Mouse (Mus musculus) erythroblast, embryonic 14.5 days (primary cell): ENCODE data around the gene H2afb3. TPM values are rescaled to one million over a fixed set of nuclear protein-coding genes. Genes with fewer than 3 reads are reported as not detected.
"Not testable (repeated sequence)": the region's sequence is repeated elsewhere in the genome, so short reads cannot be mapped to it uniquely, and the experiment has no call there.

Source experiments
- H3K27me3 ChIP-seq: 2 replicates; pipeline ENCODE4 v1.6.1; 2012; ENCODE audit warnings: inconsistent platforms; ENCODE audit not compliant: control insufficient read depth
- H3K36me3 ChIP-seq: 2 replicates; pipeline ENCODE4 v1.6.1; 2012; ENCODE audit warnings: mild to moderate bottlenecking, inconsistent platforms; ENCODE audit not compliant: control insufficient read depth
- H3K4me1 ChIP-seq: 2 replicates; pipeline ENCODE4 v1.6.1; 2012; ENCODE audit warnings: inconsistent platforms; ENCODE audit not compliant: control insufficient read depth
- H3K4me3 ChIP-seq: replicated peaks from 2 replicates; pipeline ENCODE3; 2012; ENCODE audit warnings: moderate library complexity, mild to moderate bottlenecking, inconsistent platforms
- H3K9me3 ChIP-seq: 2 replicates; pipeline ENCODE4 v1.6.1; 2012; ENCODE audit warnings: low read length, inconsistent platforms, mixed read lengths; ENCODE audit not compliant: control insufficient read depth
- GATA1 ChIP-seq: IDR thresholded peaks from 2 replicates; pipeline ENCODE4 v1.6.1; 2012; ENCODE audit warnings: low read length, inconsistent platforms, mixed read lengths
- TAL1 ChIP-seq: IDR thresholded peaks from 3 replicates; pipeline ENCODE4 v1.6.1; 2012; ENCODE audit warnings: low read length, inconsistent platforms, mixed read lengths
- polyA plus RNA-seq: library from polyadenylated mRNA; stranded (reverse); fragments of >175 nt; gene quantifications from 2 replicates; pipeline ENCODE4 v1.2.3, GENCODE M21; 2012

The H2afb3 gene
- not detected in 2 replicates for polyA plus RNA-seq

GRCm38 (mm10) chrX:120312995-120313394 lies at the start of gene H2afb3:
Gene H2afb3, minus strand, starts transcription at chrX:120313095.
- not testable (repeated sequence) for H3K36me3 ChIP-seq, H3K9me3 ChIP-seq, H3K27me3 ChIP-seq, H3K4me3 ChIP-seq, H3K4me1 ChIP-seq

- Histone ChIP-seq H3K4me3 (no peak overlapping the region), H3K9me3 (no peaks in the 10 kb centered on the region), H3K27me3 (no peaks in the 10 kb centered on the region), H3K4me1 (no peaks in the 10 kb centered on the region), H3K36me3 (no peaks in the 10 kb centered on the region)
- TF ChIP-seq GATA1, result no peak
- TF ChIP-seq TAL1, result no peak
These were observed 11.3 kb downstream of the H2afb3 start for GRCm38 (mm10) chrX:120301469-120302175.

GRCm38 (mm10) chrX:120292832-120293750 lies 19.8 kb downstream of the H2afb3 start:
- no peaks in the 10 kb centered on the region for H3K36me3 ChIP-seq
- H3K9me3 ChIP-seq, result no peaks in the 10 kb centered on the region
- TF ChIP-seq TAL1, result no peak
- no peak for TF ChIP-seq GATA1
- peaks cover 33% of the 10 kb centered on the region for H3K27me3 ChIP-seq
- no peak overlapping the region for H3K4me3 ChIP-seq
- H3K4me1 ChIP-seq, result no peaks in the 10 kb centered on the region

DNA sequence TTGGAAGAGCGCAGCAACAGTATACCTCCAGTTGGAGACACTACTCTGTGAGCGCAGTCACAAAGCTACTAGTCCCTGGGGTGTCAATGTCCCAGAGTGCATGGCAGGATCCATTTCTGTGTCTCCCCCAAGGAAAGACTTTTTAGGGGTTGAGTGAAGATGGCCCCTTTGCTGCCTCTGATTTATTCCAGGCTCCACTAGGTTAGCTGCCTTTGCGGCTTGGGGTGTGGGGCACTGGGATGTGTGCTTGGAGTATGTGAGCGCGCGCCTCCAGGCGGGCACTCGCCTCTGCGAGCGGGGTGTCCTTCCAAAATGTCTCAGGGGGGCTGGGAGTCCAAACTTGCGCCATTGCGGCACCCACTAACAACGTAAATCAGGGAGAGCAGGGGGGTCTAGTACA lies 21.2 kb downstream of the H2afb3 start:
- no peak overlapping the region for H3K4me3 ChIP-seq
- H3K36me3 ChIP-seq, result no peaks in the 10 kb centered on the region
- H3K9me3 ChIP-seq, result no peaks in the 10 kb centered on the region
- TF ChIP-seq TAL1, result no peak
- no peak for TF ChIP-seq GATA1
- H3K4me1 ChIP-seq, result no peaks in the 10 kb centered on the region
- peaks cover 33% of the 10 kb centered on the region for H3K27me3 ChIP-seq

DNA sequence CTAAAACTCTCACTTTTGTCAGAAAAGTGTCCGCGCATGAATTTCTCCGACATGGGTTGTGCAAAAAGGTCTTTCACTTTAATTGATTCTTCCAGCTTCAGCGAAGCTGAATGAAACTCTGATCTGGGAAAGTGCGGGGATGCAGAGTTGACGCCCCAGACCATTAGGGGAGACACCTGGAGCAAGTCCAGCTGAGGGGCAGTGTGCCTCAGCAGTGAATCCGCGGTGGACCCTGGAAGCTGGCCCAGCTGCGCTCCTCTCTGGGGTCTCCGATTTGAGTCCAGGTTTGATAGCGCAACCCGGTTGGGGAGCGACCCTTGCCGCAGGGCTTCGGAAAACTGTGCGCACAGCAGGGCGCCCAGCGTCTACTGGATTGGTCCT lies 22.0 kb downstream of the H2afb3 start:
- H3K4me3 ChIP-seq, result no peak overlapping the region

GRCm38 (mm10) chrX:120290011-120290899 lies 22.6 kb downstream of the H2afb3 start, which contains the start of gene Pcdh11x:
Gene Pcdh11x, plus strand, starts transcription at chrX:120290259.
- H3K4me1 ChIP-seq, result no peaks in the 10 kb centered on the region
- H3K27me3 ChIP-seq, result peaks cover 33% of the 10 kb centered on the region
- H3K4me3 ChIP-seq, result no peak within 1 kb of the TSS
- no peaks in the 10 kb centered on the region for H3K36me3 ChIP-seq
- TF ChIP-seq GATA1 (no peak), TAL1 (no peak)
- no peaks in the 10 kb centered on the region for H3K9me3 ChIP-seq

More for the DNA sequence above, 22.0 kb downstream of the H2afb3 start:
- no peak for TF ChIP-seq GATA1
- TF ChIP-seq TAL1, result no peak
- Histone ChIP-seq H3K9me3 (no peaks in the 10 kb centered on the region), H3K4me1 (no peaks in the 10 kb centered on the region), H3K36me3 (no peaks in the 10 kb centered on the region), H3K27me3 (peaks cover 33% of the 10 kb centered on the region)

- no peak for TF ChIP-seq GATA1
- no peak for TF ChIP-seq TAL1
- peaks cover 27% of the 10 kb centered on the region for H3K27me3 ChIP-seq
- no peaks in the 10 kb centered on the region for H3K4me1 ChIP-seq
- no peaks in the 10 kb centered on the region for H3K9me3 ChIP-seq
- H3K36me3 ChIP-seq, result no peaks in the 10 kb centered on the region
- H3K4me3 ChIP-seq, result no peak overlapping the region
These were observed 25.4 kb downstream of the H2afb3 start for GRCm38 (mm10) chrX:120287502-120287901.

DNA sequence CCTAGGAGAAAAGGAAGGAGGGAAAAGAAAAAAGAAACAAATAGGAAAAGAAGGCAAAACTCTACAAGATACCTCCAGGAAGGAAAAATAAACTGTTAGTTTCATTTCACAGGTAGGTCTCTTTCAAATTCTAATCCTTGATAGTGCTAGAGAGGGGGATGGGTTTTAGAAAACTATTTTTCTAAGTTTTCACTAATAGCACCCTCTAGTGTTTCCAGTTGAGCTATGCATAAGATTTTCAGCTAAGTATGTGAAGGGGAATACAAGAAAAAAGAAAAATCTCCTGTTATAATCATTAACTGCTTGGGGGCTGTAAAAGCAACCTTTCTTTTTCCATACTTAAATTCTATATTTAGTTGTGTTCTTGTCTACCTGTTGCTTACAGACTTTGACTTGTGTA lies 27.4 kb downstream of the H2afb3 start:
- H3K4me3 ChIP-seq, result no peak overlapping the region
- no peak for TF ChIP-seq TAL1
- no peak for TF ChIP-seq GATA1

More for the DNA sequence above, 27.4 kb downstream of the H2afb3 start:
- H3K4me1 ChIP-seq, result no peaks in the 10 kb centered on the region
- H3K9me3 ChIP-seq, result no peaks in the 10 kb centered on the region
- H3K27me3 ChIP-seq, result peaks cover 13% of the 10 kb centered on the region
- H3K36me3 ChIP-seq, result no peaks in the 10 kb centered on the region

Other genes starting within 250 kb of the H2afb3 start
- not detected in 2 replicates for gene Pcdh11x, start 22.8 kb downstream of the H2afb3 start, polyA plus RNA-seq